Mouse (Mus musculus) CH12.LX (cell line): Measurements from ENCODE around the gene Pheta1. TPM values are rescaled to one million over a fixed set of nuclear protein-coding genes. Genes with fewer than 3 reads are reported as not detected.
A peak's percentile ranks its signal among the peaks of the same experiment; 100 is the strongest.

Experiments
- DNase-seq: peaks from one replicate; pipeline ENCODE4 v3.0.0-alpha.2; 2013; ENCODE audit errors: extremely low read depth
- H3K27ac ChIP-seq: 2 replicates; pipeline ENCODE4 v1.5.1; 2012; ENCODE audit warnings: low read depth, mild to moderate bottlenecking, control low read depth, moderate library complexity; ENCODE audit not compliant: insufficient read depth
- H3K27me3 ChIP-seq: replicated peaks from 2 replicates; pipeline ENCODE3; 2012; ENCODE audit warnings: inconsistent platforms
- H3K36me3 ChIP-seq, 2 experiments: replicated peaks in 1 of 2; 2 replicates each; pipeline versions ENCODE3 to v1.6.1; 2012; ENCODE audit warnings: inconsistent platforms in 1 of 2, low read length in 1 of 2, mild to moderate bottlenecking in 1 of 2, mixed read lengths in 1 of 2, moderate library complexity in 1 of 2; ENCODE audit not compliant: control insufficient read depth in 1 of 2, insufficient read depth in 1 of 2
- H3K4me1 ChIP-seq, 2 experiments: 2 replicates each; pipeline ENCODE4 v1.6.1; 2012; ENCODE audit warnings: inconsistent platforms in 1 of 2, moderate library complexity in 1 of 2; ENCODE audit not compliant: insufficient read depth in 2 of 2, control insufficient read depth in 1 of 2
- H3K4me2 ChIP-seq: 2 replicates; pipeline ENCODE4 v1.6.1; 2012; ENCODE audit warnings: low read depth, mild to moderate bottlenecking, control low read depth; ENCODE audit not compliant: poor library complexity, insufficient read depth, severe bottlenecking
- H3K4me3 ChIP-seq, 3 experiments: fragments of 150-350 bp in 1 of 3; sonication (generic) in 1 of 3; replicated peaks in 1 of 3; 2 replicates each; pipeline versions ENCODE3 to v1.5.1; 2011 to 2012; ENCODE audit warnings: low read depth in 2 of 3, low read length in 2 of 3, mild to moderate bottlenecking in 2 of 3, moderate library complexity in 2 of 3, control low read depth in 1 of 3, improper control_type of control experiment in 1 of 3, inconsistent platforms in 1 of 3, mixed read lengths in 1 of 3; ENCODE audit not compliant: poor library complexity in 1 of 3
- H3K79me2 ChIP-seq: replicated peaks from 2 replicates; pipeline ENCODE4 v1.6.1; 2012; ENCODE audit warnings: mild to moderate bottlenecking, moderate library complexity; ENCODE audit not compliant: control insufficient read depth, poor library complexity, insufficient read depth, severe bottlenecking; ENCODE audit errors: extremely low read depth
- H3K9ac ChIP-seq: 2 replicates; pipeline ENCODE4 v1.6.1; 2012; ENCODE audit warnings: low read depth, mild to moderate bottlenecking, control low read depth, moderate library complexity; ENCODE audit not compliant: insufficient read depth
- H3K9me3 ChIP-seq: replicated peaks from 2 replicates; pipeline ENCODE3; 2012; ENCODE audit warnings: low read length, inconsistent platforms, mixed read lengths
- BHLHE40 ChIP-seq: IDR thresholded peaks from 2 replicates; pipeline ENCODE4 v1.6.1; 2011; ENCODE audit warnings: mild to moderate bottlenecking, low read depth, low read length, improper control_type of control experiment
- CHD1 ChIP-seq: IDR thresholded peaks from 2 replicates; pipeline ENCODE4 v1.6.1; 2012; ENCODE audit warnings: low read depth, low read length, improper control_type of control experiment, inconsistent platforms
- CHD2 ChIP-seq: IDR thresholded peaks from 2 replicates; pipeline ENCODE4 v1.6.1; 2011; ENCODE audit warnings: low read length, improper control_type of control experiment
- CTCF ChIP-seq, 2 experiments: IDR thresholded peaks in 1 of 2; conservative IDR thresholded peaks in 1 of 2; 2 replicates each; pipeline ENCODE4 v1.5.1; 2011 to 2012; ENCODE audit warnings: low read depth in 2 of 2, low read length in 2 of 2, improper control_type of control experiment in 1 of 2, inconsistent platforms in 1 of 2, mild to moderate bottlenecking in 1 of 2, moderate library complexity in 1 of 2
- E2F4 ChIP-seq: IDR thresholded peaks from 2 replicates; pipeline ENCODE4 v1.6.1; 2011; ENCODE audit warnings: low read depth, low read length, improper control_type of control experiment; ENCODE audit not compliant: insufficient replicate concordance
- ELF1 ChIP-seq: IDR thresholded peaks from 2 replicates; pipeline ENCODE4 v1.6.1; 2014; ENCODE audit warnings: low read depth, mild to moderate bottlenecking, inconsistent platforms, low read length, improper control_type of control experiment
- EP300 ChIP-seq: IDR thresholded peaks from 2 replicates; pipeline ENCODE4 v1.6.1; 2011; ENCODE audit warnings: low read length, improper control_type of control experiment
- ETS1 ChIP-seq: conservative IDR thresholded peaks from 2 replicates; pipeline ENCODE4 v1.6.1; 2012; ENCODE audit warnings: low read depth, mild to moderate bottlenecking, inconsistent platforms, low read length, improper control_type of control experiment, moderate library complexity
- GABPA ChIP-seq: IDR thresholded peaks from 2 replicates; pipeline ENCODE4 v1.6.1; 2012; ENCODE audit warnings: low read depth, low read length, improper control_type of control experiment, inconsistent platforms; ENCODE audit not compliant: insufficient replicate concordance
- HCFC1 ChIP-seq: IDR thresholded peaks from 2 replicates; pipeline ENCODE4 v1.6.1; 2012; ENCODE audit warnings: low read depth, mild to moderate bottlenecking, inconsistent platforms, low read length, improper control_type of control experiment
- IRF4 ChIP-seq: IDR thresholded peaks from 2 replicates; pipeline ENCODE4 v1.6.1; 2014; ENCODE audit warnings: low read depth, mild to moderate bottlenecking, inconsistent platforms, low read length, improper control_type of control experiment
- JUN ChIP-seq: IDR thresholded peaks from 2 replicates; pipeline ENCODE4 v1.6.1; 2011; ENCODE audit warnings: low read depth, mild to moderate bottlenecking, low read length, improper control_type of control experiment, moderate library complexity; ENCODE audit not compliant: insufficient read depth
- JUND ChIP-seq: conservative IDR thresholded peaks from 2 replicates; pipeline ENCODE4 v1.6.1; 2011; ENCODE audit warnings: low read depth, low read length, improper control_type of control experiment
- KAT2A ChIP-seq: IDR thresholded peaks from 2 replicates; pipeline ENCODE4 v1.6.1; 2012; ENCODE audit warnings: low read length, improper control_type of control experiment, inconsistent platforms; ENCODE audit not compliant: insufficient replicate concordance
- MAFK ChIP-seq: IDR thresholded peaks from 2 replicates; pipeline ENCODE4 v1.6.1; 2011; ENCODE audit warnings: low read length, improper control_type of control experiment; ENCODE audit not compliant: insufficient replicate concordance
- MAX ChIP-seq: IDR thresholded peaks from 2 replicates; pipeline ENCODE4 v1.6.1; 2011; ENCODE audit warnings: low read length, improper control_type of control experiment
- MAZ ChIP-seq: IDR thresholded peaks from 2 replicates; pipeline ENCODE4 v1.6.1; 2012; ENCODE audit warnings: low read depth, mild to moderate bottlenecking, inconsistent platforms, low read length, improper control_type of control experiment, moderate library complexity
- MEF2A ChIP-seq: IDR thresholded peaks from 2 replicates; pipeline ENCODE4 v1.6.1; 2014; ENCODE audit warnings: low read depth, mild to moderate bottlenecking, inconsistent platforms, low read length, improper control_type of control experiment, borderline replicate concordance
- MXI1 ChIP-seq: IDR thresholded peaks from 2 replicates; pipeline ENCODE4 v1.6.1; 2011; ENCODE audit warnings: mild to moderate bottlenecking, low read depth, low read length, improper control_type of control experiment
- MYC ChIP-seq: IDR thresholded peaks from 2 replicates; pipeline ENCODE4 v1.6.1; 2011; ENCODE audit warnings: low read depth, mild to moderate bottlenecking, improper control_type of control experiment, low read length
- NELFE ChIP-seq: IDR thresholded peaks from 2 replicates; pipeline ENCODE4 v1.6.1; 2011; ENCODE audit warnings: low read depth, low read length, improper control_type of control experiment
- NRF1 ChIP-seq: IDR thresholded peaks from 2 replicates; pipeline ENCODE4 v1.6.1; 2014; ENCODE audit warnings: low read depth, mild to moderate bottlenecking, inconsistent platforms, low read length, improper control_type of control experiment, moderate library complexity
- PAX5 ChIP-seq: IDR thresholded peaks from 2 replicates; pipeline ENCODE4 v1.6.1; 2012; ENCODE audit warnings: low read length, inconsistent platforms, mixed read lengths
- POLR2A ChIP-seq: IDR thresholded peaks from 2 replicates; pipeline ENCODE4 v1.6.1; 2011; ENCODE audit warnings: low read depth, mild to moderate bottlenecking, improper control_type of control experiment, low read length
- POLR2AphosphoS2 ChIP-seq: IDR thresholded peaks from 2 replicates; pipeline ENCODE4 v1.6.1; 2011; ENCODE audit warnings: low read depth, low read length, improper control_type of control experiment
- RAD21 ChIP-seq: IDR thresholded peaks from 2 replicates; pipeline ENCODE4 v1.6.1; 2011; ENCODE audit warnings: low read depth, mild to moderate bottlenecking, low read length, improper control_type of control experiment, moderate library complexity
- RCOR1 ChIP-seq: conservative IDR thresholded peaks from 2 replicates; pipeline ENCODE4 v1.6.1; 2012; ENCODE audit warnings: low read depth, mild to moderate bottlenecking, inconsistent platforms, low read length, improper control_type of control experiment
- SIN3A ChIP-seq: IDR thresholded peaks from 2 replicates; pipeline ENCODE4 v1.6.1; 2012; ENCODE audit warnings: low read length, improper control_type of control experiment, inconsistent platforms
- SMC3 ChIP-seq: IDR thresholded peaks from 2 replicates; pipeline ENCODE4 v1.6.1; 2011; ENCODE audit warnings: low read depth, low read length, improper control_type of control experiment
- TBP ChIP-seq: conservative IDR thresholded peaks from 2 replicates; pipeline ENCODE4 v1.6.1; 2011; ENCODE audit warnings: low read depth, low read length, improper control_type of control experiment
- TCF12 ChIP-seq: IDR thresholded peaks from 2 replicates; pipeline ENCODE4 v1.6.1; 2014; ENCODE audit warnings: low read depth, mild to moderate bottlenecking, inconsistent platforms, low read length, improper control_type of control experiment
- UBTF ChIP-seq: IDR thresholded peaks from 2 replicates; pipeline ENCODE4 v1.6.1; 2012; ENCODE audit warnings: low read depth, mild to moderate bottlenecking, inconsistent platforms, low read length, improper control_type of control experiment, moderate library complexity
- USF1 ChIP-seq: IDR thresholded peaks from 2 replicates; pipeline ENCODE4 v1.6.1; 2014; ENCODE audit warnings: low read depth, mild to moderate bottlenecking, inconsistent platforms, low read length, improper control_type of control experiment
- USF2 ChIP-seq: conservative IDR thresholded peaks from 2 replicates; pipeline ENCODE4 v1.6.1; 2011; ENCODE audit warnings: low read depth, low read length, improper control_type of control experiment
- ZC3H11A ChIP-seq: IDR thresholded peaks from 2 replicates; pipeline ENCODE4 v1.6.1; 2012; ENCODE audit warnings: low read depth, mild to moderate bottlenecking, inconsistent platforms, low read length, improper control_type of control experiment
- ZKSCAN1 ChIP-seq: IDR thresholded peaks from 2 replicates; pipeline ENCODE4 v1.6.1; 2012; ENCODE audit warnings: low read depth, inconsistent platforms, low read length, improper control_type of control experiment, borderline replicate concordance
- ZMIZ1 ChIP-seq: IDR thresholded peaks from 2 replicates; pipeline ENCODE4 v1.6.1; 2012; ENCODE audit warnings: low read depth, mild to moderate bottlenecking, inconsistent platforms, low read length, improper control_type of control experiment
- ZNF384 ChIP-seq: IDR thresholded peaks from 2 replicates; pipeline ENCODE4 v1.6.1; 2012; ENCODE audit warnings: low read depth, low read length, improper control_type of control experiment, inconsistent platforms
- dilution Hi-C: fragments of 300-500 bp; cut with MboI; formaldehyde crosslinking; loops from 2 replicates; pipeline ENCODE4 v1.14.3; 2020; ENCODE audit warnings: low sequenced_read_pairs; ENCODE audit not compliant: extremely low pct_unique_long_range_greater_than_20kb, extremely low pct_ligation_motif_present
- in situ Hi-C: fragments of 300-500 bp; cut with MboI; formaldehyde crosslinking; loops from 3 replicates; pipeline ENCODE4 v1.14.3; 2019; ENCODE audit warnings: low sequenced_read_pairs, low pct_ligation_motif_present, low pct_unique_long_range_greater_than_20kb, mixed read lengths
- polyA plus RNA-seq: library from polyadenylated mRNA; unstranded; fragments of >175 nt; gene quantifications from 2 replicates; pipeline ENCODE4 v1.2.1, GENCODE M21; 2012; ENCODE audit warnings: low read depth; ENCODE audit not compliant: insufficient read length
- total RNA-seq, 2 experiments: library from RNA; depleted of rRNA; stranded (reverse); fragments of 300-350 nt in 1 of 2; fragments of >200 nt in 1 of 2; gene quantifications; 2 replicates each; pipeline ENCODE4 v1.2.3; 2012 to 2014

Pheta1 gene
- total and polyA plus RNA-seq, 3 experiments, result 1.4 to 4.5 (median 2.0) TPM

DNA sequence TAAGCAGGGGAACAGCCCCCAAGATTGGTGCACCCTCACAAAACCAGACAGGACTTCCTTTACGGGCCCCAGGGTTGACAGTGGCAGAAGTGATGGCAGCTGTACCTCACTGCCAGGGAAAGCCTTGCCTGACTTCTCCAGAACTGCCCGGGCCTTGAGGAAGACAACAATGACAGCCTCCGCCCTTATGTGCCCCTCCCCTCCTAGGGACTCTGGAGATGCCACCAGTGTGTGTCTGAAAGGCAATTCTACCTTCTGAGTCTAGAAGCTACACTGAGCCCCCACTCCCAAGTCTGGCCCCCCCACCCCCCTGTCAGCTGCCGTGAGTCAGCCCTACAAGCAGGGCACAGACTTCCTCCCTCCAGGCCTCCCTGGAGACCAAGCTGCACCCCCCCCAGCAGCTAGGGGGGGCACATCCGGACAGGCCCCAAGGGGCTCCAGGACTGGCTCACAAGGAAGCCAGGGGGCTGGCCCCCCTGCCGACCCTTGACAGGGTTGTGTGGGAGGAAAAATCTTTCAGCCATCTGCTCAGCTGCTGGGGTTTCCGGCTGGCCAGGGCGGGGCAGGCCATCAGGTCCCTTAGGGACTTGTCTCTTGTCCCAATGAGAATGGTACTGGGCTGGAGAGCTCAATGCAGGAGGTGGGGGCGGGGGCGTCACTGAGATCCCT, 15.1 kb upstream of the Pheta1 start:
- H3K4me3 ChIP-seq, result peak overlapping the region; percentile 71 to 87 (median 86)

DNA sequence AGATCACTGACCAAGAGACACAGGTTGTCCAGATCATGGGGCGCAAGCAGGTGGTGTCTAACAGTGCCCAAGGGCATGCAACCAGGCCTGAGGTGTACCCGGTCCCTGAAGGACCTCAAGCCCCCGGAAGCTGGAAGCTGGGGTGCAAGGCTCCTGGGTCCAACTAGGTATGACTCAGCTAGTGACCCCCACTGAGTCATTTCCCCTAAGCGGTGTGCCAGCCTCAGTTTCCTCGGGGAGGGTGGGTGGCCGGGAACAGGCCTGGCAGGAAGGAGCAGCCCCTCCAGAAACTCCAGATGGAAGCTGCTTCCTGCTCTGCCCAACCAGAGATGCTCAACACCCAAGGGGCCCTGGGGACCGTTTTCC, 14.6 kb upstream of the Pheta1 start:
- dilution Hi-C loops, result no loop called here
- peak overlapping the region; percentile 71 to 87 (median 86) for H3K4me3 ChIP-seq
- TF ChIP-seq CTCF (conservative IDR thresholded peaks at IDR 0.05 in 1 of 2, IDR thresholded peaks at IDR 0.05 in 1 of 2; ENCODE audit: low read depth in 2 of 2, low read length in 2 of 2) (no peak), IRF4 (no peak), POLR2A (peak; percentile 52; the same call in 1 of the 2 replicates)
- H3K4me2 ChIP-seq, result peak overlapping the region; percentile 74
- no peak for DNase-seq
- peaks cover 30 to 34% of the 10 kb centered on the region in 2 experiments for H3K36me3 ChIP-seq
- no peaks in the 10 kb centered on the region for H3K27me3 ChIP-seq
- peaks cover 64% of the 10 kb centered on the region for H3K79me2 ChIP-seq
- in situ Hi-C loops, result no loop called here
- peaks cover 28 to 43% of the 10 kb centered on the region in 2 experiments for H3K4me1 ChIP-seq
- peak overlapping the region; percentile 97 for H3K27ac ChIP-seq
- no peaks in the 10 kb centered on the region for H3K9me3 ChIP-seq
- peak overlapping the region; percentile 79 for H3K9ac ChIP-seq

More for the DNA sequence above, 15.1 kb upstream of the Pheta1 start:
- Histone ChIP-seq H3K79me2 (peaks cover 69% of the 10 kb centered on the region), H3K36me3 (peaks cover 35 to 39% of the 10 kb centered on the region in 2 experiments), H3K9me3 (peaks cover 2% of the 10 kb centered on the region), H3K4me2 (peak overlapping the region; percentile 74), H3K9ac (peak overlapping the region; percentile 79), H3K27me3 (no peaks in the 10 kb centered on the region), H3K4me1 (peaks cover 25 to 38% of the 10 kb centered on the region in 2 experiments), H3K27ac (peak overlapping the region; percentile 97)
- in situ Hi-C loops, result no loop called here
- peak; percentile 93 for DNase-seq
- TF ChIP-seq ZMIZ1, result no peak
- peak; percentile 31; the same call in 1 of the 2 replicates for TF ChIP-seq CHD1
- no peak for TF ChIP-seq GABPA
- peak; percentile 8; the same call in 1 of the 2 replicates for TF ChIP-seq UBTF
- TF ChIP-seq CTCF (conservative IDR thresholded peaks at IDR 0.05 in 1 of 2, IDR thresholded peaks at IDR 0.05 in 1 of 2; ENCODE audit: low read depth in 2 of 2, low read length in 2 of 2), result no peak
- TF ChIP-seq HCFC1, result peak; percentile 50; the same call in 1 of the 2 replicates
- TF ChIP-seq IRF4, result peak; percentile 94
- TF ChIP-seq RAD21, result no peak
- TF ChIP-seq SIN3A, result peak; percentile 96
- TF ChIP-seq CHD2, result peak; percentile 90; the same call in 1 of the 2 replicates
- no peak for TF ChIP-seq MAX
- TF ChIP-seq MAZ, result peak; percentile 100
- TF ChIP-seq USF2, result no peak
- TF ChIP-seq ZNF384, result 0 out of 2 replicates have a peak, but pooled peaks have one; percentile 23
- TF ChIP-seq SMC3, result no peak
- TF ChIP-seq TCF12, result peak; percentile 99
- no peak for TF ChIP-seq ZKSCAN1
- TF ChIP-seq ZC3H11A, result no peak
- peak; percentile 79 for TF ChIP-seq ELF1
- peak; percentile 89 for TF ChIP-seq BHLHE40
- no peak for TF ChIP-seq MYC
- 0 out of 2 replicates have a peak, but pooled peaks have one; percentile 23 for TF ChIP-seq NRF1
- TF ChIP-seq ETS1, result peak; percentile 99
- no peak for TF ChIP-seq USF1
- TF ChIP-seq PAX5, result no peak
- peak; percentile 85 for TF ChIP-seq EP300
- peak; percentile 70 for TF ChIP-seq POLR2AphosphoS2
- TF ChIP-seq POLR2A, result no peak; the same call in 1 of the 2 replicates
- TF ChIP-seq TBP, result no peak
- peak; percentile 87 for TF ChIP-seq KAT2A
- peak; percentile 85 for TF ChIP-seq RCOR1
- no peak for TF ChIP-seq E2F4
- peak; percentile 62; the same call in 1 of the 2 replicates for TF ChIP-seq NELFE
- TF ChIP-seq MXI1, result 0 out of 2 replicates have a peak, but pooled peaks have one; percentile 41
- TF ChIP-seq JUND, result no peak
- TF ChIP-seq MEF2A, result peak; percentile 96
- TF ChIP-seq JUN, result no peak
- TF ChIP-seq MAFK, result peak; percentile 75
- dilution Hi-C loops, result no loop called here
